Mouse (Mus musculus) CH12.LX (cell line): ENCODE measurements at regions not wholly inside any gene's neighbourhood (a gene's known extent, or its start where the extent isn't known, plus 50 kb on each side); places are given as distances from the start of the nearest gene placed in this dataset.

Source experiments
- DNase-seq: peaks from one replicate; pipeline ENCODE4 v3.0.0-alpha.2; 2013; ENCODE audit errors: extremely low read depth
- H3K27ac ChIP-seq: 2 replicates; pipeline ENCODE4 v1.5.1; 2012; ENCODE audit warnings: low read depth, mild to moderate bottlenecking, control low read depth, moderate library complexity; ENCODE audit not compliant: insufficient read depth
- H3K27me3 ChIP-seq: replicated peaks from 2 replicates; pipeline ENCODE3; 2012; ENCODE audit warnings: inconsistent platforms
- H3K36me3 ChIP-seq, 2 experiments: replicated peaks in 1 of 2; 2 replicates each; pipeline versions ENCODE3 to v1.6.1; 2012; ENCODE audit warnings: inconsistent platforms in 1 of 2, low read length in 1 of 2, mild to moderate bottlenecking in 1 of 2, mixed read lengths in 1 of 2, moderate library complexity in 1 of 2; ENCODE audit not compliant: control insufficient read depth in 1 of 2, insufficient read depth in 1 of 2
- H3K4me1 ChIP-seq, 2 experiments: 2 replicates each; pipeline ENCODE4 v1.6.1; 2012; ENCODE audit warnings: inconsistent platforms in 1 of 2, moderate library complexity in 1 of 2; ENCODE audit not compliant: insufficient read depth in 2 of 2, control insufficient read depth in 1 of 2
- H3K4me2 ChIP-seq: 2 replicates; pipeline ENCODE4 v1.6.1; 2012; ENCODE audit warnings: low read depth, mild to moderate bottlenecking, control low read depth; ENCODE audit not compliant: poor library complexity, insufficient read depth, severe bottlenecking
- H3K4me3 ChIP-seq, 3 experiments: fragments of 150-350 bp in 1 of 3; sonication (generic) in 1 of 3; replicated peaks in 1 of 3; 2 replicates each; pipeline versions ENCODE3 to v1.5.1; 2011 to 2012; ENCODE audit warnings: low read depth in 2 of 3, low read length in 2 of 3, mild to moderate bottlenecking in 2 of 3, moderate library complexity in 2 of 3, control low read depth in 1 of 3, improper control_type of control experiment in 1 of 3, inconsistent platforms in 1 of 3, mixed read lengths in 1 of 3; ENCODE audit not compliant: poor library complexity in 1 of 3
- H3K79me2 ChIP-seq: replicated peaks from 2 replicates; pipeline ENCODE4 v1.6.1; 2012; ENCODE audit warnings: mild to moderate bottlenecking, moderate library complexity; ENCODE audit not compliant: control insufficient read depth, poor library complexity, insufficient read depth, severe bottlenecking; ENCODE audit errors: extremely low read depth
- H3K9ac ChIP-seq: 2 replicates; pipeline ENCODE4 v1.6.1; 2012; ENCODE audit warnings: low read depth, mild to moderate bottlenecking, control low read depth, moderate library complexity; ENCODE audit not compliant: insufficient read depth
- H3K9me3 ChIP-seq: replicated peaks from 2 replicates; pipeline ENCODE3; 2012; ENCODE audit warnings: low read length, inconsistent platforms, mixed read lengths
- CHD1 ChIP-seq: IDR thresholded peaks from 2 replicates; pipeline ENCODE4 v1.6.1; 2012; ENCODE audit warnings: low read depth, low read length, improper control_type of control experiment, inconsistent platforms
- CHD2 ChIP-seq: IDR thresholded peaks from 2 replicates; pipeline ENCODE4 v1.6.1; 2011; ENCODE audit warnings: low read length, improper control_type of control experiment
- CTCF ChIP-seq, 2 experiments: IDR thresholded peaks in 1 of 2; conservative IDR thresholded peaks in 1 of 2; 2 replicates each; pipeline ENCODE4 v1.5.1; 2011 to 2012; ENCODE audit warnings: low read depth in 2 of 2, low read length in 2 of 2, improper control_type of control experiment in 1 of 2, inconsistent platforms in 1 of 2, mild to moderate bottlenecking in 1 of 2, moderate library complexity in 1 of 2
- ELF1 ChIP-seq: IDR thresholded peaks from 2 replicates; pipeline ENCODE4 v1.6.1; 2014; ENCODE audit warnings: low read depth, mild to moderate bottlenecking, inconsistent platforms, low read length, improper control_type of control experiment
- HCFC1 ChIP-seq: IDR thresholded peaks from 2 replicates; pipeline ENCODE4 v1.6.1; 2012; ENCODE audit warnings: low read depth, mild to moderate bottlenecking, inconsistent platforms, low read length, improper control_type of control experiment
- IRF4 ChIP-seq: IDR thresholded peaks from 2 replicates; pipeline ENCODE4 v1.6.1; 2014; ENCODE audit warnings: low read depth, mild to moderate bottlenecking, inconsistent platforms, low read length, improper control_type of control experiment
- JUN ChIP-seq: IDR thresholded peaks from 2 replicates; pipeline ENCODE4 v1.6.1; 2011; ENCODE audit warnings: low read depth, mild to moderate bottlenecking, low read length, improper control_type of control experiment, moderate library complexity; ENCODE audit not compliant: insufficient read depth
- JUND ChIP-seq: conservative IDR thresholded peaks from 2 replicates; pipeline ENCODE4 v1.6.1; 2011; ENCODE audit warnings: low read depth, low read length, improper control_type of control experiment
- KAT2A ChIP-seq: IDR thresholded peaks from 2 replicates; pipeline ENCODE4 v1.6.1; 2012; ENCODE audit warnings: low read length, improper control_type of control experiment, inconsistent platforms; ENCODE audit not compliant: insufficient replicate concordance
- MAFK ChIP-seq: IDR thresholded peaks from 2 replicates; pipeline ENCODE4 v1.6.1; 2011; ENCODE audit warnings: low read length, improper control_type of control experiment; ENCODE audit not compliant: insufficient replicate concordance
- MEF2A ChIP-seq: IDR thresholded peaks from 2 replicates; pipeline ENCODE4 v1.6.1; 2014; ENCODE audit warnings: low read depth, mild to moderate bottlenecking, inconsistent platforms, low read length, improper control_type of control experiment, borderline replicate concordance
- NRF1 ChIP-seq: IDR thresholded peaks from 2 replicates; pipeline ENCODE4 v1.6.1; 2014; ENCODE audit warnings: low read depth, mild to moderate bottlenecking, inconsistent platforms, low read length, improper control_type of control experiment, moderate library complexity
- POLR2A ChIP-seq: IDR thresholded peaks from 2 replicates; pipeline ENCODE4 v1.6.1; 2011; ENCODE audit warnings: low read depth, mild to moderate bottlenecking, improper control_type of control experiment, low read length
- POLR2AphosphoS2 ChIP-seq: IDR thresholded peaks from 2 replicates; pipeline ENCODE4 v1.6.1; 2011; ENCODE audit warnings: low read depth, low read length, improper control_type of control experiment
- RCOR1 ChIP-seq: conservative IDR thresholded peaks from 2 replicates; pipeline ENCODE4 v1.6.1; 2012; ENCODE audit warnings: low read depth, mild to moderate bottlenecking, inconsistent platforms, low read length, improper control_type of control experiment
- SIN3A ChIP-seq: IDR thresholded peaks from 2 replicates; pipeline ENCODE4 v1.6.1; 2012; ENCODE audit warnings: low read length, improper control_type of control experiment, inconsistent platforms
- SMC3 ChIP-seq: IDR thresholded peaks from 2 replicates; pipeline ENCODE4 v1.6.1; 2011; ENCODE audit warnings: low read depth, low read length, improper control_type of control experiment
- TBP ChIP-seq: conservative IDR thresholded peaks from 2 replicates; pipeline ENCODE4 v1.6.1; 2011; ENCODE audit warnings: low read depth, low read length, improper control_type of control experiment
- TCF12 ChIP-seq: IDR thresholded peaks from 2 replicates; pipeline ENCODE4 v1.6.1; 2014; ENCODE audit warnings: low read depth, mild to moderate bottlenecking, inconsistent platforms, low read length, improper control_type of control experiment
- UBTF ChIP-seq: IDR thresholded peaks from 2 replicates; pipeline ENCODE4 v1.6.1; 2012; ENCODE audit warnings: low read depth, mild to moderate bottlenecking, inconsistent platforms, low read length, improper control_type of control experiment, moderate library complexity
- USF2 ChIP-seq: conservative IDR thresholded peaks from 2 replicates; pipeline ENCODE4 v1.6.1; 2011; ENCODE audit warnings: low read depth, low read length, improper control_type of control experiment
- ZMIZ1 ChIP-seq: IDR thresholded peaks from 2 replicates; pipeline ENCODE4 v1.6.1; 2012; ENCODE audit warnings: low read depth, mild to moderate bottlenecking, inconsistent platforms, low read length, improper control_type of control experiment
- ZNF384 ChIP-seq: IDR thresholded peaks from 2 replicates; pipeline ENCODE4 v1.6.1; 2012; ENCODE audit warnings: low read depth, low read length, improper control_type of control experiment, inconsistent platforms
- dilution Hi-C: fragments of 300-500 bp; cut with MboI; formaldehyde crosslinking; loops from 2 replicates; pipeline ENCODE4 v1.14.3; 2020; ENCODE audit warnings: low sequenced_read_pairs; ENCODE audit not compliant: extremely low pct_unique_long_range_greater_than_20kb, extremely low pct_ligation_motif_present
- in situ Hi-C: fragments of 300-500 bp; cut with MboI; formaldehyde crosslinking; loops from 3 replicates; pipeline ENCODE4 v1.14.3; 2019; ENCODE audit warnings: low sequenced_read_pairs, low pct_ligation_motif_present, low pct_unique_long_range_greater_than_20kb, mixed read lengths

- Histone ChIP-seq H3K27ac (no peak overlapping the region), H3K4me3 (no peak overlapping the region), H3K79me2 (no peaks in the 10 kb centered on the region), H3K4me1 (0 out of 4 replicates have a peak, but pooled peaks cover 0 to 2% of the 10 kb centered on the region in 2 experiments), H3K4me2 (no peak overlapping the region), H3K36me3 (no peaks in the 10 kb centered on the region), H3K27me3 (peaks cover 79% of the 10 kb centered on the region), H3K9ac (no peak overlapping the region), H3K9me3 (no peaks in the 10 kb centered on the region)
- no peak for DNase-seq
- TF ChIP-seq NRF1 (no peak), JUND (no peak), POLR2AphosphoS2 (no peak), TCF12 (no peak), JUN (no peak), SIN3A (no peak), SMC3 (no peak), UBTF (no peak), CHD2 (no peak), TBP (no peak), ZMIZ1 (no peak), RCOR1 (no peak), IRF4 (no peak), ZNF384 (no peak)
- in situ Hi-C loops: no loop called here
- dilution Hi-C loops: no loop called here
Observed at GRCm38 (mm10) chr1:190366631-190367030, 196.1 kb upstream of the Prox1 start.

GRCm38 (mm10) chr1:190365126-190365525, 194.6 kb upstream of the Prox1 start:
- in situ Hi-C loops: no loop called here
- Histone ChIP-seq H3K79me2 (no peaks in the 10 kb centered on the region), H3K36me3 (no peaks in the 10 kb centered on the region), H3K27me3 (peaks cover 77% of the 10 kb centered on the region), H3K9ac (no peak overlapping the region), H3K4me1 (0 out of 4 replicates have a peak, but pooled peaks cover 0 to 2% of the 10 kb centered on the region in 2 experiments), H3K9me3 (no peaks in the 10 kb centered on the region), H3K27ac (no peak overlapping the region), H3K4me2 (no peak overlapping the region), H3K4me3 (no peak overlapping the region)
- TF ChIP-seq MAFK (no peak), POLR2AphosphoS2 (no peak)
- no peak for DNase-seq
- dilution Hi-C loops: no loop called here

GRCm38 (mm10) chr1:190360661-190361060, 190.1 kb upstream of the Prox1 start:
- H3K9ac ChIP-seq: no peak overlapping the region
- no peaks in the 10 kb centered on the region for H3K36me3 ChIP-seq
- in situ Hi-C loops (no loop called here), dilution Hi-C loops (no loop called here)
- TF ChIP-seq CTCF (conservative IDR thresholded peaks at IDR 0.05 in 1 of 2, IDR thresholded peaks at IDR 0.05 in 1 of 2; ENCODE audit: low read depth in 2 of 2, low read length in 2 of 2) (no peak), KAT2A (no peak), HCFC1 (no peak), POLR2A (no peak), JUND (no peak), POLR2AphosphoS2 (no peak), TCF12 (no peak), USF2 (no peak), RCOR1 (no peak), CHD1 (no peak), ELF1 (no peak), MEF2A (no peak)
- H3K27ac ChIP-seq: no peak overlapping the region
- 0 out of 4 replicates have a peak, but pooled peaks cover 0 to under 1% of the 10 kb centered on the region in 2 experiments for H3K4me1 ChIP-seq
- H3K4me2 ChIP-seq: no peak overlapping the region
- H3K79me2 ChIP-seq: no peaks in the 10 kb centered on the region
- peaks cover 83% of the 10 kb centered on the region for H3K27me3 ChIP-seq
- no peak overlapping the region for H3K4me3 ChIP-seq
- H3K9me3 ChIP-seq: no peaks in the 10 kb centered on the region
- no peak for DNase-seq
